Mouse (Mus musculus): ENCODE measurements around the gene Krtap1-4. TPM values are rescaled to one million over a fixed set of nuclear protein-coding genes. Genes with fewer than 3 reads are reported as not detected.
"Not testable (repeated sequence)": the region's sequence is repeated elsewhere in the genome, so short reads cannot be mapped to it uniquely, and the experiment has no call there.

The Krtap1-4 gene
- polyA plus RNA-seq (2016; fragmentation: Nextera tagmentation; extraction: Ambion mirVana) = not detected in 2 replicates

DNA sequence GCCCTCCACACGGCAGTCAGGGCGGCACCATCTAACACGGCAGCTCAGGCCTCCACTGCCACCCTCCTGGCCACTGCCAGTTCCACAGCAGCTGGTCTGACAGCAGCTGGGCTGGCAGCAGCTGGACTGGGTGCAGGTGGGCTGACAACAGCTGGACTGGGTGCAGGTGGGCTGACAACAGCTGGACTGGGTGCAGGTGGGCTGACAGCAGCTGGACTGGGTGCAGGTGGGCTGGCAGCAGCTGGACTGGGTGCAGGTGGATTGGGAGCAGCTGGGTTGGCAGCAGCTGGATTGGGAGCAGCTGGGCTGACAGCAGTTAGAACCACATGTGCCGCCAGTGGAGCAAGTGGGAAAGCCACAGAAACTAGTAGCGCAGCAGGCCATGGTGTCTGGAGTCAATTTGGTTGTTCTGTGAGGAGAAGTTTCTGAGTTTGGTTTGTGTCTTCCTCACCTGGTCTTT is at the start of gene Krtap1-4:
Gene Krtap1-4 (minus strand): TSS at position 410 of the 460 bp plus-strand sequence.
- H3K4me3 ChIP-seq = no peak within 1 kb of the TSS
- no peaks in the 10 kb centered on the region for H3K36me3 ChIP-seq (replicated peaks)
- no peaks in the 10 kb centered on the region for H3K4me1 ChIP-seq
- H3K9me3 ChIP-seq = no peaks in the 10 kb centered on the region
- WGBS = 97% methylated on average over 5 of the region's 5 CpGs
- no peak for DNase-seq (ENCODE audit: extremely low spot score, low spot score)
- no peak within 1 kb of the TSS for H3K27ac ChIP-seq
- no peaks in the 10 kb centered on the region; the same call in 1 of the 2 replicates for H3K27me3 ChIP-seq (ENCODE audit: poor library complexity, severe bottlenecking)

DNA sequence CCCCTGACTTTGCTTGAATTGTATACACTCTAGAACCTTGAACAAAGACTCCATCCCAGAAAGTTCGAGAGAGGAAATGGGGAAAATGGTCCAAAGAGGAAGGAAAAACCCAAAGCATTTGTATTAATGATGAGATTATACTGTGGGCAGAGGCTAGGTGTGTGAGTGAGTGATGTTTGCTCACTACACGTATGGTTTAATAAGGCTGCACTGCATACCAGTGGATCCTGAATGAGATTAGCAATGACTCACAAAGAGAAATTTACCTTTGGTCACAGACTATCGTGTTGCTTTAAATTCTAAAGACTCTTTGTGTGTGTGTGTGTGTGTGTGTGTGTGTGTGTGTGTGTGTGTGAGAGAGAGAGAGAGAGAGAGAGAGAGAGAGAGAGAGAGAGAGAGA is 47.4 kb upstream of the Krtap1-4 start:
- peaks cover 5% of the 10 kb centered on the region for H3K4me1 ChIP-seq
- no peak overlapping the region for H3K4me3 ChIP-seq
- no peaks in the 10 kb centered on the region for H3K27me3 ChIP-seq (ENCODE audit: poor library complexity, severe bottlenecking)
- no peaks in the 10 kb centered on the region for H3K9me3 ChIP-seq
- 86% methylated on average over 3 of the region's 3 CpGs for WGBS
- H3K36me3 ChIP-seq (replicated peaks) = no peaks in the 10 kb centered on the region
- H3K27ac ChIP-seq = no peak overlapping the region
- DNase-seq (ENCODE audit: extremely low spot score, low spot score) = no peak

DNA sequence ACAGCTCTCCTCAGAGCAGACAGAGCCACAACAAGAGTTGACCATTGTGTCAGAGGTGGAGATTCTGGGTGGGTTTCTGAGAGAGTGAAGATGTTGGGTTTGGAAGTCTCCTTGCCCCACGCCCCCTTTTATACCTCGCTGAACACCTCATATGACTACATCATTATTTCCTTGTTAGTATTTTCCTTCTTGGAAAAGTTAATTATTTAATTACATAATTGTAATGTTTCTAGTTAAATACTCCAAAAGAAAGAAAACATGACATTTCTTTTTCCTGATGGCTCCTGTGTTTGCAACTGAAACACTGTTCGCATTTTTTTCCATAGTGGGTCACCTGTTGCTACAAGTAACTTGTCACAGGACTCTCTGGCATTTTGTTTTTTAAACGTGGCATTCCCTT is 44.7 kb upstream of the Krtap1-4 start, which contains the start of gene Krtap4-1:
Gene Krtap4-1 (minus strand): TSS at position 101 of the 400 bp plus-strand sequence.
- Histone ChIP-seq H3K9me3 (no peaks in the 10 kb centered on the region), H3K27me3 (ENCODE audit: poor library complexity, severe bottlenecking) (no peaks in the 10 kb centered on the region), H3K4me3 (no peak within 1 kb of the TSS), H3K4me1 (no peaks in the 10 kb centered on the region), H3K27ac (no peak within 1 kb of the TSS), H3K36me3 (replicated peaks) (no peaks in the 10 kb centered on the region)
- DNase-seq (ENCODE audit: extremely low spot score, low spot score) = no peak
- 86% methylated on average over 4 of the region's 4 CpGs for WGBS

DNA sequence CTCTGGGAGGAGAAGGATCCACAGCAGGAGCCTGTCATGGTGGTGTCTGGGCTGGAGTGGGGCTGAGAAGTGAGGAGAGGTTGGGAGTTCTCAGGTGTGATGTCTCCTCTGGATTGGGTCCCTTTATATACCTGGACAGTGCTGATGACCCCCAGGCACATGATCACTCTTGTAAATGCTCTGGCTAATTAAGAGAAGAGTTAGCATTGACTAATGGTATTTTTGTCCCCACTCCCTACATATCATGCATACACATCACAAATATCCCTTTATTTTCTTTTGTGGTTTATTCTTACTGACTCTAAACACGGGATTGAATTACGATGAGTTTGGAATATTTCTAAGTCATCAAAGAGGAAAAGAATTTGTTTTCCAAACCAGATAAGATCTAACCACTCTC is 36.9 kb upstream of the Krtap1-4 start, which contains the start of gene Gm11562:
Gene Gm11562 (minus strand): TSS at position 101 of the 400 bp plus-strand sequence.
- DNase-seq (ENCODE audit: extremely low spot score, low spot score) = no peak
- Histone ChIP-seq H3K4me3 (no peak within 1 kb of the TSS), H3K4me1 (no peaks in the 10 kb centered on the region), H3K27me3 (ENCODE audit: poor library complexity, severe bottlenecking) (no peaks in the 10 kb centered on the region), H3K36me3 (replicated peaks) (no peaks in the 10 kb centered on the region), H3K27ac (no peak within 1 kb of the TSS), H3K9me3 (no peaks in the 10 kb centered on the region)
- WGBS = 92% methylated on average over 2 of the region's 2 CpGs

DNA sequence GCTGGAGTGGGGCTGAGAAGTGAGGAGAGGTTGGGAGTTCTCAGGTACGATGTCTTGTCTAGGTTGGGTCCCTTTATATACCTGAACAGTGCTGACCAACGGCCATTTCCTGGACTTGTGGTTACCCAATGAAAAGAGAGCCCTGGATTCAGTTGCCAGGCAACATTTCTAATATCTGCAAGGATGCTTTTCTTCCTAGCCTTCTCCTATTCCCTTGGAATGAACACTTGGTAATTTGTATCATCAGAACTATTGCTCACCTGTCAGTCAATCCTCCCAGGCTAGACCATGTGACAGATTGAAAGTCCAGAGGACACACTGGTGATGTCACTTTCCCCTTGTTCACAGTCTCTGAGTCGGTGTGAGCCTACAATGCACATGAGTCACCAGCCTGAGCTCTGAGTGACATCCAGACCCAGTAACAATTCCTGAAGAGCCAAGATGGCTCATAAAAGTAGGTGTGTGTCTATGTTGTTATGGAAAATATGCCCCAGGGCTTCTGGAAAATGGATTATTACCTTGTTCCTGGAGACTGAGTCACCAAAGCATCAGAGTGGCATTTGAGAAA is 31.4 kb upstream of the Krtap1-4 start, which contains the start of gene Krtap2-4:
Gene Krtap2-4 (minus strand): TSS at position 51 of the 568 bp plus-strand sequence.
- H3K27me3 ChIP-seq (ENCODE audit: poor library complexity, severe bottlenecking) = no peaks in the 10 kb centered on the region
- H3K9me3 ChIP-seq = no peaks in the 10 kb centered on the region
- WGBS = 84% methylated on average over 3 of the region's 3 CpGs
- DNase-seq (ENCODE audit: extremely low spot score, low spot score) = no peak
- H3K4me3 ChIP-seq = no peak within 1 kb of the TSS
- H3K27ac ChIP-seq = no peak within 1 kb of the TSS
- no peaks in the 10 kb centered on the region for H3K4me1 ChIP-seq
- H3K36me3 ChIP-seq (replicated peaks) = no peaks in the 10 kb centered on the region

DNA sequence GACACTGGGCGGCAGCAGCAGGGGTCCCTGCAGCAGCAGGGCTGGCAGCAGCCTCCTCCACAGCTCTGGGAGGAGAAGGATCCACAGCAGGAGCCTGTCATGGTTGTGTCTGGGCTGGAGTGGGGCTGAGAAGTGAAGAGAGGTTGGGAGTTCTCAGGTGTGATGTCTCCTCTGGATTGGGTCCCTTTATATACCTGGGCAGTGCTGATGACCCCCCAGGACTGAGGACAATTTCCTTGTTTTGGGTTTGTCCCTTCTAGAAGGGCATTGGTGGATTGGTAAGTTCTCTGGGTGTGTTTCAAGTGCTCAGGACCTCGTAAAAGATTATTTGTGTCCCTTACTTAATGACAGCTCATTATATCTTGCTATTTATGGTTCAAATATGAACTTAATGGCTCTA is 26.6 kb upstream of the Krtap1-4 start, which contains the start of gene Gm11937:
Gene Gm11937 (minus strand): TSS at position 101 of the 400 bp plus-strand sequence.
- not testable (repeated sequence) for H3K27me3 ChIP-seq (ENCODE audit: poor library complexity, severe bottlenecking); H3K27ac ChIP-seq; H3K9me3 ChIP-seq; H3K36me3 ChIP-seq (replicated peaks); DNase-seq (ENCODE audit: extremely low spot score, low spot score); H3K4me3 ChIP-seq; H3K4me1 ChIP-seq
- 94% methylated on average over 1 of the region's 2 CpGs for WGBS

DNA sequence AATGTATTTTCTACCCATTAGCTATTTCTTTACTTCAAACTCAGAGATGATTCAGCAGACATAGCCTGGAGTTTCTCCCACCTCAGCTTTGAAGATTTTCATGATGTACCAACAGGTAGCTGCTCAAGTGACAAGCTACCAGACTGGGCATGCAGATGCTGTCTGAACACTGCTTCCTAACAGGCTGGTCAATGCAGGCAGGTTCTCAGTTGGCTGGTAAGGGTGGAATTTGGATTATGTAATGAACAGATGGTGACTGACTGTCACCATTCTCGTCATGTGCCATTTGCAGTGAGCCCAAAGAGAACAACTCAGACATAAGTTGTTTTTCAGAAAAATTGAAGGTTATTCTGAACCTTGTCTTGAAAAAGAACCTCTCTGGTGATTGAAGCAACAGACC is 25.7 kb upstream of the Krtap1-4 start:
- WGBS = 70% methylated on average over 1 of the region's 1 CpGs
- no peaks in the 10 kb centered on the region for H3K9me3 ChIP-seq
- DNase-seq (ENCODE audit: extremely low spot score, low spot score) = no peak
- no peaks in the 10 kb centered on the region for H3K4me1 ChIP-seq
- H3K36me3 ChIP-seq (replicated peaks) = no peaks in the 10 kb centered on the region
- no peak overlapping the region for H3K4me3 ChIP-seq
- no peak overlapping the region for H3K27ac ChIP-seq
- no peaks in the 10 kb centered on the region for H3K27me3 ChIP-seq (ENCODE audit: poor library complexity, severe bottlenecking)

DNA sequence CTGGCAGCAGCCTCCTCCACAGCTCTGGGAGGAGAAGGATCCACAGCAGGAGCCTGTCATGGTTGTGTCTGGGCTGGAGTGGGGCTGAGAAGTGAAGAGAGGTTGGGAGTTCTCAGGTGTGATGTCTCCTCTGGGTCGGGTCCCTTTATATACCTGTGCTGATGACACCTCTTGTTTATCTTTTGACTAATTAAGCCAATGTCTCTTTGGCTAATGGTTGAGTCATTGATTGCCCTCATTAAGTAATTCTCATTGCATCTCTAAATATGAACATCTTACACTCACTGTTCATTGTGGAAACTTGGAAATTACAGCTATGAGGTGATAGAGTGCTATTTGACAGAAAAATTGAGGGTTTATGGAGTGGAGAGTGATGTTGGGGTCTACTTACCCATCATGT is 19.8 kb upstream of the Krtap1-4 start, which contains the start of gene Gm11938:
Gene Gm11938 (minus strand): TSS at position 101 of the 400 bp plus-strand sequence.
- H3K36me3 ChIP-seq (replicated peaks); H3K27me3 ChIP-seq (ENCODE audit: poor library complexity, severe bottlenecking); H3K4me3 ChIP-seq; H3K4me1 ChIP-seq; DNase-seq (ENCODE audit: extremely low spot score, low spot score); H3K9me3 ChIP-seq; H3K27ac ChIP-seq: not testable (repeated sequence)
- 84% methylated on average over 1 of the region's 1 CpGs for WGBS

DNA sequence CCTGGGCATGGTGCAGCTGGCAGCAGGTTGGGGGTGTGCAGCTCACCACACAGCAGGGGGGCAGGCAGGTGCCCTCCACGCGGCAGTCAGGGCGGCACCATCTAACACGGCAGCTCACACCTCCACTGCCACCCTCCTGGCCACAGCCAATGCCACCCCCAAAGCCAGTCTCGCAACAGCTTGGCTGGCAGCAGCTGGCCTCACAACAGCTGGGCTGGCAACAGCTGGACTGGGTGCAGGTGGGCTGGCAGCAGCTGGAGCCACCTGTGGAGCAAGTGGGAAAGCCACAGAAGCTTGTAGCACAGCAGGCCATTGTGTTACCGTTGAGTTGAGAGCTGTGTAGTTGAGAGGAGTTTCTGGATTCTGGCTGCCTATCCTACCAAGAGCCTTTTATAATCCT is 14.3 kb upstream of the Krtap1-4 start, which contains the start of gene Krtap9-3:
Gene Krtap9-3 (minus strand): TSS at position 364 of the 400 bp plus-strand sequence.
- 90% methylated on average over 6 of the region's 6 CpGs for WGBS
- H3K4me1 ChIP-seq; H3K27ac ChIP-seq; H3K36me3 ChIP-seq (replicated peaks); H3K4me3 ChIP-seq; DNase-seq (ENCODE audit: extremely low spot score, low spot score); H3K27me3 ChIP-seq (ENCODE audit: poor library complexity, severe bottlenecking); H3K9me3 ChIP-seq: not testable (repeated sequence)

DNA sequence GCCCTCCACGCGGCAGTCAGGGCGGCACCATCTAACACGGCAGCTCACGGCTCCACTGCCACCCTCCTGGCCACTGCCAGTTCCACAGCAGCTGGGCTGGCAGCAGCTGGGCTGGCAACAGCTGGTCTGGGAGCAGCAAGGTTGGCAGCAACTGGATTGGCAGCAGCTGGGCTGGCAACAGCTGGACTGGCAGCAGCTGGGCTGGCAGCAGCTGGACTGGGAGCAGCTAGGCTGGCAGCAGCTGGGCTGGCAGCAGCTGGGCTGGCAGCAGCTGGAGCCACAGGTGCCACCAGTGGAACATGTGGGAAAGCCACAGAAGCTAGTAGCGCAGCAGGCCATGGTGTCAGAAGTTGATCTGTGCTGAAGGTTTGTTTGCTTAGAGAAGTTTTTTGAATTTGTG is 7.5 kb upstream of the Krtap1-4 start, which contains the start of gene Krtap1-3:
Gene Krtap1-3 (minus strand): TSS at position 359 of the 400 bp plus-strand sequence.
- H3K36me3 ChIP-seq (replicated peaks) = no peaks in the 10 kb centered on the region
- no peaks in the 10 kb centered on the region for H3K4me1 ChIP-seq
- H3K27ac ChIP-seq = no peak within 1 kb of the TSS
- no peaks in the 10 kb centered on the region for H3K9me3 ChIP-seq
- no peak for DNase-seq (ENCODE audit: extremely low spot score, low spot score)
- 89% methylated on average over 6 of the region's 6 CpGs for WGBS
- H3K4me3 ChIP-seq = no peak within 1 kb of the TSS
- no peaks in the 10 kb centered on the region for H3K27me3 ChIP-seq (ENCODE audit: poor library complexity, severe bottlenecking)

DNA sequence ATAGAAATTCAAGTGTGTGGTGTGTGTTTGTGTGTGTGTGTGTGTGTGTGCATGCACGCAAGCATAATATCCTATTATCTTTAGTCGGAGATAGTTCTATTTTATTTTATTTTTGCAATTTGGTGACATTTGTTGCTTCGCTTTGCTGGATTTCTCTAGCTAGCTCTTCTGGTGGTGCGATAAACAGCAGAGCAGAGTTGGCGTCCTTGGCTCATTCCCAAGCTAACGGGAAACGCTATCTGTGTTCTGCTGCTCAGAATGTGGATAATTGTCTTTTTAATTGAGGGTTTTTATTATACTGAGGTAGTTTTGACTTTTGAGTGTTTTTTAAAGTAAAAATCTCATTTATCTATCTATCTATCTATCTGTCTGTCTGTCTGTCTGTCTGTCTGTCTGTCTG is 1.6 kb upstream of the Krtap1-4 start:
- Histone ChIP-seq H3K36me3 (replicated peaks) (no peaks in the 10 kb centered on the region), H3K4me3 (no peak overlapping the region), H3K27me3 (ENCODE audit: poor library complexity, severe bottlenecking) (no peaks in the 10 kb centered on the region; the same call in 1 of the 2 replicates), H3K9me3 (no peaks in the 10 kb centered on the region), H3K4me1 (no peaks in the 10 kb centered on the region), H3K27ac (no peak overlapping the region)
- WGBS = 93% methylated on average over 7 of the region's 7 CpGs
- DNase-seq (ENCODE audit: extremely low spot score, low spot score) = no peak

DNA sequence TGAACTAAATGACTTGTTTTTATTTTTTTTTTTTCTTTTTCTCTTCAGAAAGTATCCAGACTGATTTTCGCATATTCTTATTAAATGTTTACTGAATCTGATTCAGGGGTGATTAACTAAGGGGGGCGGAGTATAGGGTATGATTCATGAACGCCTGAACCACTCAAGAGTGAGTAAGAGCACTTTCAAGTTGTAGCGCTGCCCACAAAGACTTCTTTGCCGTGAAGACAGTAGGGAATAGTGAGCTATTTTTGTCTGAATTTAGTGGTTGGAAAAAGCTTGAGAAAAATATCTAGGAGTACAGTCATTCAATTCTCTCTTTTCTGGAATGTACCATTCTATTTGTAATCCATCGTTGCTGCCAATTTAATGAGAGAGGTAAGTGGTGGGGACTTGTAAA is 1.9 kb downstream of the Krtap1-4 start:
- Histone ChIP-seq H3K36me3 (replicated peaks) (no peaks in the 10 kb centered on the region), H3K27me3 (ENCODE audit: poor library complexity, severe bottlenecking) (no peaks in the 10 kb centered on the region; the same call in 1 of the 2 replicates), H3K4me3 (no peak overlapping the region), H3K9me3 (no peaks in the 10 kb centered on the region), H3K27ac (no peak overlapping the region), H3K4me1 (no peaks in the 10 kb centered on the region)
- 93% methylated on average over 6 of the region's 6 CpGs for WGBS
- no peak for DNase-seq (ENCODE audit: extremely low spot score, low spot score)

DNA sequence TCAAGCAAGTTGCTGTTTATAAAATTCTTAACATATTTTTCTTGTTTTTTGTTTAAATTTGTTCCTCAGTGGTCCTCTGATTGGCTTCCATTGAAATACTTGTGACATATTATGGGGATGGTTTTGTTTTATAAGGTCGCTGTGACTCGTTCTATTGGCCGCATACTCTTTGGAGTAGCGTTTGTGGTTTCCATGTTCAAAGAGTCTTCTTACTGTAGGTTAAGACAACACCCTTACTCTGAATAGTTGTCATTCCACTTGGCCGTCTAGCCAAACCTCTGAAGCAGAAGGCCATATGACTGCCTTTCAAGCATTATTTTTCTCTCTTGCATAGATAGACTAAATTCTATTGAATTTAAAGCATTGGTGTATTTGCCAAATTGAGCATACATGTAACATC is 2.4 kb downstream of the Krtap1-4 start:
- H3K36me3 ChIP-seq (replicated peaks) = no peaks in the 10 kb centered on the region
- DNase-seq (ENCODE audit: extremely low spot score, low spot score) = no peak
- H3K9me3 ChIP-seq = no peaks in the 10 kb centered on the region
- H3K27me3 ChIP-seq (ENCODE audit: poor library complexity, severe bottlenecking) = no peaks in the 10 kb centered on the region; the same call in 1 of the 2 replicates
- H3K27ac ChIP-seq = no peak overlapping the region
- no peak overlapping the region for H3K4me3 ChIP-seq
- H3K4me1 ChIP-seq = no peaks in the 10 kb centered on the region
- 95% methylated on average over 5 of the region's 5 CpGs for WGBS

All from forebrain, embryonic 10.5 days (tissue).